Mouse (Mus musculus) hindbrain, embryonic 11.5 days (tissue): ENCODE measurements around the gene Galnt16. TPM values are rescaled to one million over a fixed set of nuclear protein-coding genes. Genes with fewer than 3 reads are reported as not detected.

Experiments used
- ATAC-seq: fragments of 200-750 bp; cut with Nextera tagmentation; 2 replicates; pipeline ENCODE4 v1.8.0; 2017; ENCODE audit warnings: mild to moderate bottlenecking, moderate TSS enrichment, moderate library complexity; ENCODE audit not compliant: low FRiP score
- DNase-seq: peaks from one replicate; pipeline ENCODE4 v3.0.0-alpha.2; 2015; ENCODE audit warnings: low spot score
- H3K27ac ChIP-seq: fragments of 300-500 bp; sonication (generic); 2 replicates; pipeline ENCODE4 v1.5.1; 2014; ENCODE audit warnings: mild to moderate bottlenecking, low read depth, low read length
- H3K27me3 ChIP-seq: fragments of 300-500 bp; sonication (generic); 2 replicates; pipeline ENCODE4 v1.6.1; 2014; ENCODE audit warnings: mild to moderate bottlenecking, low read length, moderate library complexity, mixed read lengths; ENCODE audit not compliant: control insufficient read depth, insufficient read depth
- H3K36me3 ChIP-seq: fragments of 300-500 bp; sonication (generic); 2 replicates; pipeline ENCODE4 v1.6.1; 2014; ENCODE audit warnings: mild to moderate bottlenecking, low read length, moderate library complexity, mixed read lengths; ENCODE audit not compliant: control insufficient read depth, insufficient read depth
- H3K4me1 ChIP-seq: fragments of 300-500 bp; sonication (generic); replicated peaks from 2 replicates; pipeline ENCODE4 v1.6.1; 2014; ENCODE audit warnings: low read length, mixed read lengths; ENCODE audit not compliant: control insufficient read depth, insufficient read depth
- H3K4me2 ChIP-seq: fragments of 300-500 bp; sonication (generic); replicated peaks from 2 replicates; pipeline ENCODE4 v1.6.1; 2014; ENCODE audit warnings: mild to moderate bottlenecking, low read depth, low read length
- H3K4me3 ChIP-seq: fragments of 300-500 bp; sonication (generic); 2 replicates; pipeline ENCODE4 v1.5.1; 2014; ENCODE audit warnings: low read depth, low read length
- H3K9ac ChIP-seq: fragments of 300-500 bp; sonication (generic); 2 replicates; pipeline ENCODE4 v1.6.1; 2014; ENCODE audit warnings: low read depth, low read length
- H3K9me3 ChIP-seq: fragments of 300-500 bp; sonication (generic); 2 replicates; pipeline ENCODE4 v1.6.1; 2016; ENCODE audit warnings: low read length; ENCODE audit not compliant: control insufficient read depth
- WGBS: fragments of 180-500 bp; shearing (Covaris S2); extraction: QIAGEN DNeasy Blood & Tissue Kit; methylation state at CpG from one replicate; pipeline ENCODE4 v1.1.7; 2014; 5-methylcytosine and 5-hydroxymethylcytosine counted together
- polyA plus RNA-seq: library from polyadenylated mRNA; unstranded; fragments of >200 nt; fragmentation: Nextera tagmentation; extraction: Ambion mirVana; gene quantifications from 2 replicates; pipeline ENCODE4 v1.2.1, GENCODE M21; 2014

Gene Galnt16
- polyA plus RNA-seq, 1 experiment from 2014 or later, result 9.1 TPM

DNA sequence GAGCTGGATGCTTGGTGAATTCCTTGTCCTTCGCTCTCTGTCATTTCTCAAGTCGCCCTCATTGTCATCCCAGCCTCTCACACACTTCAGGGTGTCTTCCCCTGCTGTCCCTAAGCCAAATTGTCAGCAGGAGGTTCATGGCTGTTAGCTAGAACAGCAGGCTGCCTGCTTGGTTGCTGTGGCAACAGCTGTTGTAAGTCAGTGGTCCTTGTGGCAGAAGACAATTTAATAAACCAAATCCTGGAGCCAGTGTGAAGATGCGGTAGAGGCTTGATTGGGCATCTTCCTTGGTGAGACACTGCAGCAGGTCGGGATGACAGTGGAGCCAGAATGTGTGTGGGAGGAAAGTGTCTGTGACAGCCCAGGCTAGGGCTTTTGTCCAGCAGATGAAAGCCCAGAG lies 27.2 kb downstream of the Galnt16 start:
- 7% methylated on average over 4 of the region's 4 CpGs for WGBS
- Histone ChIP-seq H3K36me3 (no peaks in the 10 kb centered on the region), H3K9me3 (no peaks in the 10 kb centered on the region), H3K27ac (no peak overlapping the region), H3K9ac (no peak overlapping the region), H3K4me3 (no peak overlapping the region), H3K4me1 (no peaks in the 10 kb centered on the region), H3K4me2 (no peak overlapping the region), H3K27me3 (no peaks in the 10 kb centered on the region)
- DNase-seq (peak; percentile 44), ATAC-seq (no peak)

DNA sequence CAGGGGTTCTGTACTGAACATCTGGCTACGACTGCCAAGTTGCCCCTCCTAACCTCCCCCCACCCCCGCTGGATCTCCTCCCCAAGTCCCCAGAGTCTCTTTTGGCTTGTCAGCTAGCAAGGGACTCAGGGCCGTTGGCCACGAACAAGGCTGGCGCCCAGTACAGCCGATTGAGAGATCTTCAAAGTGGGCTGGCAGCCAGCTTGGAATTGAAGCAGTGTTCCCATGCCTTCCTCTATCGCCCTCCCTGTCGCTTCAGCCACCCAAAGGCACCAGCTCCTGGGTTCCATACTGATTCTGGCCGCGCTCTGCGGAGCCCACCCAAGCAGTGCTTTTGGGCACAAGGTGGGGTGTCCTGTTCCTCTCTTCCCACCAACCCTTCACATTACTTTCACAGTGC lies 31.6 kb downstream of the Galnt16 start:
- WGBS, result 70% methylated on average over 11 of the region's 11 CpGs
- Histone ChIP-seq H3K27me3 (no peaks in the 10 kb centered on the region), H3K4me2 (no peak overlapping the region), H3K4me1 (no peaks in the 10 kb centered on the region), H3K9me3 (no peaks in the 10 kb centered on the region), H3K4me3 (no peak overlapping the region), H3K27ac (no peak overlapping the region), H3K36me3 (no peaks in the 10 kb centered on the region), H3K9ac (no peak overlapping the region)
- DNase-seq (no peak), ATAC-seq (no peak)

DNA sequence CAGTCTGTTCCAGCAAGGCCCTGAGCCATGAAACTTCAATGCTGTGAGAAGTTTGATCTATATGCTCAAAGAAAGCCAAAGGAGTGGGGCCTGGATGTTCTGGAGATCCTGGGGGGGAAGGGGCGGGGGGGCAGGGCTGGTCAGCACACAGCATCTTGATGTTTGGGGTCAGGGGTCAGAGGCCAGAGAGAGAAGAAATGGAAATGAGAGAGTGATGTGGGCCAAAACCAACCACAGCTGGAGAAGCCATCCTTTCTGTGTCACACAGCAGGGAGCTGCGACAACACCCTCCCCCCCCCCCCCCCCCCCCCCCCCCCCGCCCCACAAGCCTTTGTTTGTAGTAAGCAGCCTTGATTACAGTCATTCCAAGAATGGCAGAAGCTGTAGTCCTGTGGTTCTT lies 35.1 kb downstream of the Galnt16 start:
- H3K27ac ChIP-seq, result no peak overlapping the region
- no peaks in the 10 kb centered on the region for H3K27me3 ChIP-seq
- DNase-seq, result no peak
- ATAC-seq, result no peak
- no peaks in the 10 kb centered on the region for H3K36me3 ChIP-seq
- H3K9ac ChIP-seq, result no peak overlapping the region
- 0% methylated on average over 2 of the region's 3 CpGs for WGBS
- no peak overlapping the region for H3K4me2 ChIP-seq
- no peak overlapping the region for H3K4me3 ChIP-seq
- H3K9me3 ChIP-seq, result no peaks in the 10 kb centered on the region
- no peaks in the 10 kb centered on the region for H3K4me1 ChIP-seq

DNA sequence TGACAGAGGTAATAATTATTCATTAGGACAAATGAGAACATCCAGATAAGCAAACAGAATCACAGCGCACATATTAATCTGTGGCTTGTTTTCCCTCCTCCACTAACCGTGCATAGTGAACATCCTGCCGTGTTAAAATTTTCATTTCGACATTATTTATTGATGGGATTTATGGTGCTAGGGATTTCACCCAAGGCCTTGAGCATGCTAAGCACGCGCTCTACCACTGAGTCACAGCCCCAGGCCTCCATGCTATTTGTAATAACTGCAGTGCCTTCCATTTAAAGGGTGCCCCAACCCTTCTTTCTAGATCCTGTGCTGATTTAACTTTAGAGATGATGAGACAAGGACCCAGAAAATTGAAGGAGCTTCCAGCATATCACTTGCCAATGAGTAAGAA lies 36.2 kb downstream of the Galnt16 start:
- Histone ChIP-seq H3K4me1 (no peaks in the 10 kb centered on the region), H3K9ac (no peak overlapping the region), H3K4me2 (no peak overlapping the region), H3K27ac (no peak overlapping the region), H3K27me3 (no peaks in the 10 kb centered on the region), H3K36me3 (no peaks in the 10 kb centered on the region), H3K4me3 (no peak overlapping the region), H3K9me3 (no peaks in the 10 kb centered on the region)
- 94% methylated on average over 6 of the region's 6 CpGs for WGBS
- ATAC-seq (no peak), DNase-seq (no peak)

DNA sequence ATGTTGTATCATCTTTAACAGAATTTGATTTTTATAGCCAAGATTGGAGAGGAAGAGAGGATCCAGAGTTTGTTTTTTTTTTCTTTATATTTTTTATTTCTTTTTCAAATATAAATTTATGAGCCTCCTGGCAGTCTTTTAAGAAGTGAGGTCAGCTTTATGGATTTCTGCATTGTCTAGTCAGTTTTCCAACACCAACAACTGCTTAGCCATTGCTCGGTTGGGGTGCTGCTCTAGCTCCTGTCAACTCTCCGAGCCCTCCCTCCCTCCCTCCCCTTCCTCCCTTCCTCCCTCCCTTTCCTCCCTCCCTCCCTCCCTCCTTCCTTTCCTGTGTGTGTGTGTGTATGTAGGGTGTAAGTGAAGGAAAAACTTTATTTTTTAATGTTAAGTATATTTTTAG lies 43.8 kb downstream of the Galnt16 start:
- ATAC-seq (no peak), DNase-seq (no peak)
- no peaks in the 10 kb centered on the region for H3K4me1 ChIP-seq
- H3K4me2 ChIP-seq, result no peak overlapping the region
- peaks cover 2% of the 10 kb centered on the region; the same call in 1 of the 2 replicates for H3K27me3 ChIP-seq
- 23% methylated on average over 2 of the region's 2 CpGs for WGBS
- H3K4me3 ChIP-seq, result no peak overlapping the region
- no peak overlapping the region for H3K27ac ChIP-seq
- no peaks in the 10 kb centered on the region for H3K36me3 ChIP-seq
- no peak overlapping the region for H3K9ac ChIP-seq
- no peaks in the 10 kb centered on the region for H3K9me3 ChIP-seq

DNA sequence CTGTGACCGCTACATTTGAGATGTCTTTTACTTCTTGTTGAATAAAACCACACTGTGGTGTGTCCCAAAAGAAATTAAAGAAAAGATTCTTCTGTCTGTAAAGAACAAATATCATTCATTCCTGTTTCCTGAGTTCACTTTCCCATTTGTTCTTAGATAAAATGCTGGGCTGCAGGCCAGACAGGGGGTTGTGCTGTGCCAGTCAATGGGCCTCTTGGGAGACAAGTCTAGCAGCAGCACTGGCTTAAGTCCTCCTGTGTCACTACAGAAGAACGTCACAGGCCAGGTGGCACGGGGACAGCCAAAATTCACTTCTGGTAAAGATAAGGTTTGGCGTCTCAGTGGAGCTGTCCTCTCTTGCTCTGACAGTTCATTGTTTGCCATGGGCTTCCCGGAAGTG lies 44.7 kb downstream of the Galnt16 start:
- DNase-seq, result no peak
- WGBS, result 77% methylated on average over 5 of the region's 5 CpGs
- no peak overlapping the region for H3K9ac ChIP-seq
- no peak overlapping the region for H3K4me2 ChIP-seq
- ATAC-seq, result no peak
- H3K27me3 ChIP-seq, result peaks cover 2% of the 10 kb centered on the region; the same call in 1 of the 2 replicates
- no peaks in the 10 kb centered on the region for H3K36me3 ChIP-seq
- H3K4me3 ChIP-seq, result no peak overlapping the region
- no peaks in the 10 kb centered on the region for H3K4me1 ChIP-seq
- no peaks in the 10 kb centered on the region for H3K9me3 ChIP-seq
- H3K27ac ChIP-seq, result no peak overlapping the region

DNA sequence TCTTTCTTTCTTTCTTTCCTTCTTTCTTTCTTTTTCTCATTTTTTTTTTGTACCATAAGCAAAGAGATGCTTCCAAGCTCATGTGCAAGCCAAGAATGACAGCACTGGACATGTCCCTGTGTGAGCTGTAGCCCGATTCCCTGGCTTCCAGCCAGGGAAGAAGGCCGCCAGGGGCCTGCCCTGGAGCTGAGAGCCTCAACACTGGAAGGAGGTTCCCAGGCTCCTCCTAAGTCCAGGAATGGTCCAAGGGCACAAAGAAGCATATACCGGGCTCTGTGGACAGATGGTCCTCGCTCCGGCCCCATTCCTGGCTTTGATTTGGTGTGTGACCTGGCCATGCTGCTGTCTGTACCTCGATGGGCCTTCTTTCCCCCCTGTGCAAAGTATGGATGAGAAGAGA lies 46.9 kb downstream of the Galnt16 start:
- DNase-seq (no peak), ATAC-seq (no peak)
- Histone ChIP-seq H3K4me1 (no peaks in the 10 kb centered on the region), H3K4me3 (no peak overlapping the region), H3K27ac (no peak overlapping the region), H3K4me2 (no peak overlapping the region), H3K27me3 (peaks cover 2% of the 10 kb centered on the region; the same call in 1 of the 2 replicates), H3K9me3 (no peaks in the 10 kb centered on the region), H3K36me3 (no peaks in the 10 kb centered on the region), H3K9ac (no peak overlapping the region)
- WGBS, result 83% methylated on average over 6 of the region's 6 CpGs

DNA sequence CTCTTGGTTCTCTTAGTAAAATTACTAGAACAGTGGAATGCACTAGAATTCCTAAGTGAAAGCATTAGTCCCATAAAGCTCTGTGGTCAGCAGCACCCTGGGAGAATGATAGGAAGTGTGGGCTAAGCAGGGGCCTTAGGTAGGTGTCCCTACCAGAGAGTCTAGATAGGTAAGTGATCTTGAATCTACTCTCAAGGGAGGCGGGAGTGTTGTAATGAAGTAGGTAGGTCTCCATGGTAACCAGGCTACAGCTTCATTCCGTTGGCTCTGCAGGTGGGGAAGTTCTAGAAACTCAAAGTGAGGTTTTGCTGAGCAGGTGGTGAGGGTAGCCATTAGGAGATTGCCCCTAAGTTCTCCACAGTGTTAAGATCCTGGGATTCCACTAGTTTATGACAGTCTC lies 47.7 kb downstream of the Galnt16 start:
- Histone ChIP-seq H3K36me3 (no peaks in the 10 kb centered on the region), H3K27me3 (peaks cover 2% of the 10 kb centered on the region; the same call in 1 of the 2 replicates), H3K4me3 (no peak overlapping the region), H3K4me1 (no peaks in the 10 kb centered on the region), H3K9me3 (no peaks in the 10 kb centered on the region), H3K9ac (no peak overlapping the region), H3K27ac (no peak overlapping the region), H3K4me2 (no peak overlapping the region)
- no peak for DNase-seq
- WGBS, result 69% methylated on average over 2 of the region's 2 CpGs
- no peak for ATAC-seq

DNA sequence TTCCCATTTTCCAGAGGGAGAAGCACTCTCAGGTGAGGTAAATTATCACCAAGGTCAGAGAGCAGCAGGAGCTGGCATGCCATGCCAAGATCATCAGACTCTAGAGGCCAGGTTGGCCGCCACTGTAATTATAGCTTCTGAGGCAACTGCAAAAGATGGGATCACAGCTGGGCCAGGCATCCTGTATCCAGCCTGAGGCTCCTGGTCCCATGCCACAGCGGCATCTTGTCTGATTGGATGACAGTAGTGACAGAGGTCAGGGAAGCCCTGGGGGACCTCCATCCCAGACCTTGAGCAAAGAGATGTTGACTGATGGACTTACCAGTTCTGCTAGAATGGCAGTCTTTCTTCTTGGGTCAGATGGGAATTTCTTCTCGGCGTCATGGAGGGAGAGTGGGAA lies 48.4 kb downstream of the Galnt16 start:
- peak; percentile 44 for DNase-seq
- 44% methylated on average over 4 of the region's 4 CpGs for WGBS
- H3K9me3 ChIP-seq, result no peaks in the 10 kb centered on the region
- H3K4me1 ChIP-seq, result no peaks in the 10 kb centered on the region
- H3K27ac ChIP-seq, result no peak overlapping the region
- H3K9ac ChIP-seq, result no peak overlapping the region
- no peak overlapping the region for H3K4me3 ChIP-seq
- ATAC-seq, result no peak
- H3K27me3 ChIP-seq, result peaks cover 2% of the 10 kb centered on the region; the same call in 1 of the 2 replicates
- no peak overlapping the region for H3K4me2 ChIP-seq
- no peaks in the 10 kb centered on the region for H3K36me3 ChIP-seq
